Mouse (Mus musculus): ENCODE data around the gene Asb12.
"Not testable (repeated sequence)": the region's sequence is repeated elsewhere in the genome, so short reads cannot be mapped to it uniquely, and the experiment has no call there.

Gene Asb12

DNA sequence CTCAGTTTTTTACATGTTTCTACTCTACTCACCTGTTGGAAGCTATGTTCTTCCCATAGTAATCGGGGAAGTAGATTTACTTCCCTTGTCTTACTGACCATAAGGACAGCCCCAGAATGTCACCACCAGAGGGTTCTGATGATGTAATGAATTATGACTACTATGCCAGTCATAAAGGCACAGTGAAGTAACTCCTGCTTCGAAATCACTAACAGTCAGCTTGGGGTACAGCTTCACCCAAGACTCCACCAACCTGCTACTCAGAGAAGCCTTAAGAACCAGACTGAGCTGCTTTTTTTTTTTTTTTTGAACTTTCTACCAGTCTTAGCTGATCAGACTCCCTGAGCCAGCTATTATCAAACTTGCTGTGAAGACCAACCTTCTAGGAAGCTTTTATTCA is at the start of gene Asb12, which contains the start of gene Pfn5:
Gene Asb12, minus strand, starts transcription at position 101 of the 400 bp plus-strand sequence.
Gene Pfn5, plus strand, starts transcription at position 218 of the 400 bp plus-strand sequence.
- DNase-seq (ENCODE audit: low read depth) = no peak

GRCm38 (mm10) chrX:95600609-95601008 is 42.8 kb upstream of the Asb12 start:
- DNase-seq (ENCODE audit: low read depth) = no peak

DNA sequence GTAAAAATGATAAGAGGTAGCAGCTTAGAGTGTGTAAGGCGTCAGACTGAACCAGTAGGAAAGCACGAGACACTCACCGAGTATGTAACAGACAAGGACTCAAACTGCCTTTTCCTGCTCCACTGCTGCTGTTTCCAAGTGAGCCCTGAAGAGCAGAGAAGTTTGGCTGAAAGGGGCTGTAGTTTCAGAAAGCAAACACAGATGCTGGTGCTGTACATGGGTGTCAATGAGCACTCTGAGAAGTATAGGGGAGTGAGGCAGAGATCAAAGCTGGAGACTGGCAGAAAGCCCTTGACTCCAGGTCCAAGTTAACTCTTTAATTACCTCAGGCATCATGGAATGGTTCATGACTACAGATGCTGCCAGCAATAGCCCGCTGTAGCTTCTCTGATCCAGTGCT is 3.5 kb downstream of the Asb12 start:
- DNase-seq (ENCODE audit: low read depth) = no peak

DNA sequence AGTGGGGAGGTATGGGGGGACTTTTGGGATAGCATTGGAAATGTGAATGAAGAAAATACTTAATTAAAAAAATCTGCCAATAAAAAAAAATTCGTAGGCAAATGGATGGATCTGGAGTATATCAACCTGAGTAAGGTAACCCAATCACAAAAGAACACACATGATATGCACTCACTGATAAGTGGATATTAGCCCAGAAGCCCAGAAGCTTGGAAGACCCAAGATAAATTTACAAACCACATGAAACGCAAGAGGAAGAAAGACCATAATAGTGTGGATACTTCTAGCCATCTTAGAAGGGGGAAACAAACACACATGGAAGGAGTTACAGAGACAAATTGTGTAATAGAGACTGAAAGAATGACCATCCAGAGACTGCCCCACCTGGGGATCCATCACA is 22.3 kb downstream of the Asb12 start:
- not testable (repeated sequence) for DNase-seq (ENCODE audit: low read depth)

GRCm38 (mm10) chrX:95525166-95525565 is 32.6 kb downstream of the Asb12 start:
- no peak for DNase-seq (ENCODE audit: low read depth)

DNA sequence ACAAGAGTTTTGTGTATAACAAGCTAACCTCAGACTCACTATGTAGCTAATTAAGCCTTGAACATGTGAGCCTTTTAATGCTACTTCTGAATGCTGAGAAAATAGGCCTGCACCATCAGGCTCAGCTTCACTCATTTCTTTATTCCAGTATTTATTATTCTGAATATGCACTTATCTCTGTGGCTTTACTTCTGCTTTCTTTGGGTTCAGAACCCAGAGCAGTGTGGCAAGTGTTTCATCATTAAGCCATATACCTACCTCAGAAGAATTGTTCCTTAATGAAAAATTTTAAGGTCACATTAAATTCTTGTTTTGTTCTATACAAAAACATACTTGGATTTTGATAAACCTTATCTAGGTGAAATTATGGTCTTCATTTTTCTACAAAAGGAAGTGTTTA is 33.9 kb downstream of the Asb12 start:
- DNase-seq (ENCODE audit: low read depth) = no peak

GRCm38 (mm10) chrX:95457166-95457565 is 100.6 kb downstream of the Asb12 start:
- DNase-seq (ENCODE audit: low read depth) = no peak

DNA sequence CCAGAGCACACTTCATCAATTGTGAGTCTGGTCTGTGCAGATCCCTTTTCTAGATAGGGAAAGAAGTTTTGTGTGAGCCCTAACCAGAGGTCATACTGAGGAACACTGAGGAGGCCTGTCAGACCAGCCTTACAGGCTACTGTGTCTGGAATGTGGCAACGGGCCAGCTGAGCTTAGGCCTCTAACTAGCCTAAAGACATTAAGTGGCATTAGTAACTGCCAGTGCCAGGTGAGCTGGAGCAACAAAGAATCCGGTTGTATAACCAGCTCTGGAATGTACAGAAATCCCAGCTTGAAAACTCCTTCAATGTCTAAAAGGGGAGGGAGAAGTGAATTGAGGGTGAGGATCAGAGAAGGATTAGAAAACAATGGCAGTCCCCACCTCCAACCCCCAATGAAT is 111.9 kb downstream of the Asb12 start:
- DNase-seq (ENCODE audit: low read depth) = no peak

GRCm38 (mm10) chrX:95445141-95445540 is 112.6 kb downstream of the Asb12 start:
- no peak for DNase-seq (ENCODE audit: low read depth)

GRCm38 (mm10) chrX:95444776-95445111 is 113.0 kb downstream of the Asb12 start, which contains the start of gene Amer1:
Amer1 (minus strand) TSS chrX:95444872.
- peak; percentile 93 for DNase-seq (ENCODE audit: low read depth)

GRCm38 (mm10) chrX:95443898-95444775 is 113.7 kb downstream of the Asb12 start:
- peak; percentile 61 for DNase-seq (ENCODE audit: low read depth)

GRCm38 (mm10) chrX:95443390-95443789 is 114.4 kb downstream of the Asb12 start:
- DNase-seq (ENCODE audit: low read depth) = no peak

DNA sequence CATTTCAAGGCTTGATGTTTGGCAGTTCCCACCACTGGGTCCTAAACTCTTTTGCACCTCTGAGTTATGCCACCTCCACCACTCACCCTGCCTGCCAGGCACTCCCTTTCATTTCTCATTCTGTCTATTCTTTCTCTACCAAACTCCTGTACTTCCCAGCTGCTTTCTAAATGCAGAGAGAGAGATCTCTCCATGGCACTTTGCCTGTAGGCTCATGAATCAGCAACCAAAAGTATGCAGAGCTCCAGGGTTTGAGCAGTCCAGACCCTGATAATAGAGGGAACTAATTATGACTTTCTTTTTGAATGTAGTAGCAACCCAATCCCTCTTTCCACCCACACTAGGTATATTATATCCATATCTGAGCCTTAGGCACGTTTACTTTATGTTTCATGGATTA is 115.5 kb downstream of the Asb12 start:
- DNase-seq (ENCODE audit: low read depth) = no peak

DNA sequence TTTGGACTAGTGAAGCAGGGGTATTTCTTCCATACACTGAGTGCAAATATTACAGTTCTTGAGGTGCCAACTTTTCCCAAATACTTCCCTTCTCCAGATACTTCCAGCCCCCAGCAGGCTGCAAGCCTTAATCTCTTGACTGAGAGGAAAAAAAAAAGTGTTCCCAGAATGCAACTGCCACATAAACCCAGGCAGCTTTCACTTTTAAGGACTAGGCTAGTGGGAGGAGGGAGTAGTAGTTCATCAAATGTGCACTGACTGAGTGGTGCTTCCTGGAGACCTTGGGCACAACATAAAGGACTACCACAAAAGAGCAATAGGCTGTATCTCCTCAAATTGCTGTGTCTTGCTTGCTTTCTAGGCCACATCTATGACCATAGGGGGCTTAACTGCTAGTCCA is 116.5 kb downstream of the Asb12 start:
- no peak for DNase-seq (ENCODE audit: low read depth)

GRCm38 (mm10) chrX:95438491-95438890 is 119.3 kb downstream of the Asb12 start:
- no peak for DNase-seq (ENCODE audit: low read depth)

DNA sequence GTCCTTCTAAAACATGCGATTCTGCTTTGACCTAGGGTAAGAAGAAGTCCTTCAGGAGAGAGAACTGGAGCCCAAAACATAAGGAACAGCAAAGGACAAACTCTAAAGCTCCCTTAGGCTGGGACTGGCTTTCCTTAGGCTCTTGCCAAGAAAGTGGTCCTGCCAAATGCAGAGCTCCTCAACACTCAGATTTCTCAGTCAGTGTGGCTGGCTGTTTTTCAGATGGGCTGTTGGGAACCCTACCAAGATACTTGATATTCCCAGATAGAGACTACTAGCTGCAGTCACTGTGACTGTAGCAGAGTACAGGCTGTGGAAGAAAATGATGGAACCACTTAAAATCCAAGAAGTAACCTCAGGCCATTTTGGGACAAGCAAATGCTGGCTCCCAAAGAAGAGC is 120.6 kb downstream of the Asb12 start:
- no peak for DNase-seq (ENCODE audit: low read depth)

Measured in induced T-regulatory cell, adult 2 months (primary cell).